Mouse (Mus musculus) midbrain, embryonic 14.5 days (tissue): ENCODE results near the gene Rel. TPM values are rescaled to one million over a fixed set of nuclear protein-coding genes. Genes with fewer than 3 reads are reported as not detected.

ENCODE experiments used
- ATAC-seq: fragments of 200-750 bp; cut with Nextera tagmentation; 2 replicates; pipeline ENCODE4 v1.8.0; 2017; ENCODE audit warnings: moderate number of reproducible peaks, moderate library complexity; ENCODE audit not compliant: low FRiP score, low TSS enrichment
- DNase-seq: peaks from one replicate; pipeline ENCODE4 v3.0.0-alpha.2; 2015
- H3K27ac ChIP-seq: fragments of 300-500 bp; sonication (generic); replicated peaks from 2 replicates; pipeline ENCODE4 v1.5.1; 2014; ENCODE audit warnings: mild to moderate bottlenecking, low read depth, low read length, moderate library complexity
- H3K27me3 ChIP-seq: fragments of 300-500 bp; sonication (generic); 2 replicates; pipeline ENCODE4 v1.6.1; 2014; ENCODE audit warnings: low read length, control low read depth, mixed read lengths; ENCODE audit not compliant: control insufficient read depth, insufficient read depth
- H3K36me3 ChIP-seq: fragments of 300-500 bp; sonication (generic); 2 replicates; pipeline ENCODE4 v1.6.1; 2014; ENCODE audit warnings: low read length, control low read depth; ENCODE audit not compliant: control insufficient read depth, insufficient read depth
- H3K4me1 ChIP-seq: fragments of 300-500 bp; sonication (generic); 2 replicates; pipeline ENCODE4 v1.6.1; 2014; ENCODE audit warnings: mild to moderate bottlenecking, antibody characterized with exemption, low read length, control low read depth; ENCODE audit not compliant: control insufficient read depth, insufficient read depth
- H3K4me2 ChIP-seq: fragments of 300-500 bp; sonication (generic); 2 replicates; pipeline ENCODE4 v1.6.1; 2014; ENCODE audit warnings: mild to moderate bottlenecking, low read length, moderate library complexity
- H3K4me3 ChIP-seq: fragments of 300-500 bp; sonication (generic); replicated peaks from 2 replicates; pipeline ENCODE4 v1.5.1; 2014; ENCODE audit warnings: low read depth, low read length
- H3K9ac ChIP-seq: fragments of 300-500 bp; sonication (generic); replicated peaks from 2 replicates; pipeline ENCODE4 v1.6.1; 2014; ENCODE audit warnings: mild to moderate bottlenecking, low read length, moderate library complexity
- H3K9me3 ChIP-seq: fragments of 300-500 bp; sonication (generic); 2 replicates; pipeline ENCODE4 v1.6.1; 2016; ENCODE audit warnings: low read length, control low read depth, mixed read lengths; ENCODE audit not compliant: control insufficient read depth
- WGBS: fragments of 180-500 bp; shearing (Covaris S2); extraction: QIAGEN DNeasy Blood & Tissue Kit; methylation state at CpG from one replicate; pipeline ENCODE4 v1.1.7; 2014; 5-methylcytosine and 5-hydroxymethylcytosine counted together
- polyA plus RNA-seq: library from polyadenylated mRNA; unstranded; fragments of >200 nt; fragmentation: Nextera tagmentation; extraction: Ambion mirVana; gene quantifications from 2 replicates; pipeline ENCODE4 v1.2.1, GENCODE M21; 2014

The Rel gene
- polyA plus RNA-seq, 1 experiment from 2014 or later: 0.30 TPM

DNA sequence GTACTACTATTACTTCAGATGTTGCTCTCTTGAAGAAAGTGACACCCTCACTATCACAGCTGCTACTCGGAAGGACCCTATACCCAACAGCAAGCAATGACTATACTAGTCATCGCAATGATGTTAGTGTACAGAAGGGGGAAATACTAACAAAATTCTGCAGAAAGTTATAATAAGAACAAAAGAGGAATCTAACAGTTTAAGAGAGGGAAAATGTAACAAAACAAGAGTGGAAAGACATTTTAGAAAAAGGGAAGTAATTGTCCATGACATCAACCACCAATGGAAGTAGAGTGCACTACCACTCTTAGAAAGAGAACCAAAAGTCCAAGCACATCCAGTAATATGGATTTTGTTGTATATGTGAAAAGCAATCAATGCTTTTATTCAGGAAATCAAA, 8.1 kb downstream of the Rel start:
- WGBS: 97% methylated on average over 2 of the region's 2 CpGs
- H3K27me3 ChIP-seq: no peaks in the 10 kb centered on the region
- no peak overlapping the region for H3K9ac ChIP-seq
- no peaks in the 10 kb centered on the region for H3K4me1 ChIP-seq
- no peaks in the 10 kb centered on the region for H3K36me3 ChIP-seq
- H3K27ac ChIP-seq: no peak overlapping the region
- ATAC-seq (no peak), DNase-seq (no peak)
- no peak overlapping the region for H3K4me3 ChIP-seq
- H3K9me3 ChIP-seq: no peaks in the 10 kb centered on the region
- no peak overlapping the region for H3K4me2 ChIP-seq

GRCm38 (mm10) chr11:23758218-23758617, 12.6 kb downstream of the Rel start:
- Histone ChIP-seq H3K27me3 (no peaks in the 10 kb centered on the region), H3K4me1 (no peaks in the 10 kb centered on the region), H3K9me3 (no peaks in the 10 kb centered on the region), H3K36me3 (no peaks in the 10 kb centered on the region), H3K4me2 (no peak overlapping the region), H3K9ac (no peak overlapping the region), H3K27ac (no peak overlapping the region), H3K4me3 (no peak overlapping the region)
- WGBS: 82% methylated on average over 2 of the region's 2 CpGs
- no peak for DNase-seq
- ATAC-seq: no peak

GRCm38 (mm10) chr11:23754329-23754728, 16.4 kb downstream of the Rel start:
- Histone ChIP-seq H3K9me3 (no peaks in the 10 kb centered on the region), H3K27me3 (no peaks in the 10 kb centered on the region), H3K4me3 (no peak overlapping the region), H3K4me1 (no peaks in the 10 kb centered on the region), H3K4me2 (no peak overlapping the region), H3K27ac (no peak overlapping the region), H3K36me3 (no peaks in the 10 kb centered on the region), H3K9ac (no peak overlapping the region)
- ATAC-seq (no peak), DNase-seq (no peak)

DNA sequence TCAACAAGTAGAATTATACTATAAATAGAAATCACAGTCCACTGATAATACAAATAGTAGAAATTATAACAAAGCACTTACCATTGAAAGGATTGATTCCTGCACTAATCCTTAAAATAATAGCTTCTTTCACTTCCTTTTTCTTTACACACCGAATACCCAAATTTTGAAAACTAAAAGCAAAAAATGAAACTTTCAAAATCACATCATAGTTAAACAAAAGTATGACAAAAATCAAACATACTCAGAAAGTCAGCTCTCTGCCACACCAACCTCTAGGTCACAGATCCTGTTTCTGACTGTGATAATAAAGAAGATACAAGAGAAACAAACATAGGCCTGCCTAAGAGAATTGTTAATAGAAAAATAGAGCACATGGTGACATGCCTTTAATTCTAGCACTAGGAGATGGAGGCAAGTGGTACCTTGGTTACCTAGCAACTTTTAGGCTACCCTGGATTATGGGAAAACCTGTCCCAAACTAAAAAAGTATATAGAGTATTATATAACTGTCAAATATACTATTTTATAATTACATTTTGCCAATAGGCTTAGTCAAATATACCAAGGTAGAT, 17.5 kb downstream of the Rel start:
- no peak overlapping the region for H3K27ac ChIP-seq
- H3K4me3 ChIP-seq: no peak overlapping the region
- ATAC-seq: no peak
- H3K9me3 ChIP-seq: no peaks in the 10 kb centered on the region
- no peaks in the 10 kb centered on the region for H3K27me3 ChIP-seq
- no peaks in the 10 kb centered on the region for H3K36me3 ChIP-seq
- H3K9ac ChIP-seq: no peak overlapping the region
- DNase-seq: no peak
- H3K4me2 ChIP-seq: no peak overlapping the region
- 92% methylated on average over 1 of the region's 1 CpGs for WGBS
- H3K4me1 ChIP-seq: no peaks in the 10 kb centered on the region

DNA sequence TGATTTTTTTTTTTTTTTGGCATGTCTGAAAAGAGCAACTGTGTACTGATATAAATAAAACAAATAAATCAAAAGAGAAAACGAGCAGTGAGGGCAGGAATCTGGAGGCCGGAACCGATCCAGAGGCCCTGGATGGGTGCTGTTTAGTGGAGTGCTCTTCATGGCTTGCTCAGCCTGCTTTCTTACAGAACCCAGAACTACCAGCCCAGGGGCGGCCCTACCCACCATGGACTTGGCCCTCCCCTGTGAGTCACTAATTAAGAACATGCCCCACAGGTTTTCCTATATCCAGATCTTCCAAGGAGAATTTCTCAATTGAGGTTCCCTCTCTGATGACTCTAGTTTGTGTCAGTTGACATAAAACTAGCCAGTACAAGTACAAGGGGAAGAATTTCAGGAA, 24.7 kb downstream of the Rel start:
- Histone ChIP-seq H3K27me3 (no peaks in the 10 kb centered on the region), H3K36me3 (no peaks in the 10 kb centered on the region), H3K4me2 (no peak overlapping the region), H3K27ac (no peak overlapping the region), H3K4me1 (no peaks in the 10 kb centered on the region), H3K9ac (no peak overlapping the region), H3K9me3 (no peaks in the 10 kb centered on the region), H3K4me3 (no peak overlapping the region)
- ATAC-seq (no peak), DNase-seq (no peak)
- WGBS: 85% methylated on average over 4 of the region's 4 CpGs

DNA sequence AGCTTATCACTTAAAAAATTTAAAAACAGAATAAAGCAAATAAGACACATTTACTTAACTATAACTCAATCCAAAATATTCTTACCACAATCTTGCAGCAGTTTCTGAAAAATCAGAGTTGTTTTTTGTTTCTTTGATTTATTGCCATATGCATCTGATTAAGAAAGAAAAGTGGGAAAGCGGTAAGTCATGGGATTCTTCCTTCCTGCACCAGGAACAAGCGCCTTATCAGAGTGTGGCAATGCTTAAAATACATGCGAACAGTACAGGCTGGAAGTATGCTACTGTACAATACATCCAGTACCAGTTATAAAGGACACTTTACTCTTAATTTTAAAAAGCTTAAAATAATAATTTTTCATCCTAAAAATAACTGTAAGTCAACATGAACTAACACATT, 26.4 kb downstream of the Rel start:
- ATAC-seq (no peak), DNase-seq (no peak)
- no peak overlapping the region for H3K9ac ChIP-seq
- H3K4me3 ChIP-seq: no peak overlapping the region
- no peaks in the 10 kb centered on the region for H3K36me3 ChIP-seq
- no peak overlapping the region for H3K27ac ChIP-seq
- H3K4me1 ChIP-seq: no peaks in the 10 kb centered on the region
- no peak overlapping the region for H3K4me2 ChIP-seq
- H3K27me3 ChIP-seq: no peaks in the 10 kb centered on the region
- H3K9me3 ChIP-seq: no peaks in the 10 kb centered on the region
- 97% methylated on average over 3 of the region's 3 CpGs for WGBS

DNA sequence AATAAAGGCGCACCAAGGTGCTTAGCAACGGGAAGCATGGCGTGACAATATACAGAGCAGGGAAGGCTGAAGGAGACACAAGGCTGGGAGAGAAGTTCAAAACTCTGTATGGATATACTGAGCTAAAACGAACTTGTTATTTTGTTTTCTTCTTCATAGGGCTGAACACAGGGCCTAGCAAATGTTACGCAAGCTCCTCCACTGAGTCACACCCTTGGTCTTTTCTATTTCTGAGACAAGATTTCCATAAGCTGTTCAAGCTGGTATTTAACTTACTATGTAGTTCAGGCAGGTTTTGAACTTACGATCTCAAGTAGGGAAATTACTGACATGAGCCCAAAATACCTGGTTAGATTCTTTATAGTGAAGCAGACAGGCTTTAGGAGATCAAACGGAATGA, 29.4 kb downstream of the Rel start:
- Histone ChIP-seq H3K27ac (no peak overlapping the region), H3K9me3 (no peaks in the 10 kb centered on the region), H3K36me3 (no peaks in the 10 kb centered on the region), H3K4me3 (no peak overlapping the region), H3K27me3 (no peaks in the 10 kb centered on the region), H3K9ac (no peak overlapping the region), H3K4me1 (no peaks in the 10 kb centered on the region), H3K4me2 (no peak overlapping the region)
- ATAC-seq: no peak
- 94% methylated on average over 7 of the region's 7 CpGs for WGBS
- DNase-seq: no peak

DNA sequence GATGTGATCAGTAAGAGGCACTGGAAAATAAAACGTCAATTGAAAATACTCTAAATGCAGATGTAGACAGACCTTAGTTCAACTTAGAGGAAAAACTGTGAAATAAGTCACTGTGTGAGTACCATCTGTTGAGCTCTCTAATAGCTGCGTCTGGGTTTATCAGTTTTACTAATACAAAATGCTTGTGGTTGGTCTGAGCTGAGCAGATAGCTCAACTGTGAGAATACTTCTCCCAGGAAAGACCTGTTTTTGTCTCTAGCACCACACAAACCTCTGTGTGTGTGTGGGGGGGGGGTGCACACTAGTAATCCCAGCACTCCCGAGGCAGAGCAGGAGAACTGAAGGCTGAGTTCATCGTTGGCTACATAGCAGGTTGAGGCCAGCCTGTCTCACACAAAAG, 29.9 kb downstream of the Rel start:
- no peaks in the 10 kb centered on the region for H3K27me3 ChIP-seq
- H3K36me3 ChIP-seq: no peaks in the 10 kb centered on the region
- H3K9me3 ChIP-seq: no peaks in the 10 kb centered on the region
- DNase-seq (no peak), ATAC-seq (no peak)
- no peak overlapping the region for H3K4me2 ChIP-seq
- no peak overlapping the region for H3K9ac ChIP-seq
- 68% methylated on average over 4 of the region's 4 CpGs for WGBS
- no peaks in the 10 kb centered on the region for H3K4me1 ChIP-seq
- H3K27ac ChIP-seq: no peak overlapping the region
- no peak overlapping the region for H3K4me3 ChIP-seq

GRCm38 (mm10) chr11:23735820-23736470, 34.8 kb downstream of the Rel start:
- Histone ChIP-seq H3K27me3 (no peaks in the 10 kb centered on the region), H3K36me3 (peaks cover 10% of the 10 kb centered on the region), H3K9me3 (no peaks in the 10 kb centered on the region), H3K27ac (no peak overlapping the region), H3K4me2 (no peak overlapping the region), H3K4me1 (no peaks in the 10 kb centered on the region), H3K9ac (no peak overlapping the region), H3K4me3 (no peak overlapping the region)
- no peak for DNase-seq
- ATAC-seq: no peak
